Mouse (Mus musculus) megakaryocyte, embryonic 14.5 days (primary cell): Measurements from ENCODE around the gene Fbxl12.

Experiments used
- FLI1 ChIP-seq: IDR thresholded peaks from 2 replicates; pipeline ENCODE4 v1.6.1; 2012; ENCODE audit warnings: low read length, inconsistent platforms, mixed read lengths
- GATA1 ChIP-seq: IDR thresholded peaks from 3 replicates; pipeline ENCODE4 v1.6.1; 2012; ENCODE audit warnings: mixed read lengths, low read length, inconsistent platforms, borderline replicate concordance

DNA sequence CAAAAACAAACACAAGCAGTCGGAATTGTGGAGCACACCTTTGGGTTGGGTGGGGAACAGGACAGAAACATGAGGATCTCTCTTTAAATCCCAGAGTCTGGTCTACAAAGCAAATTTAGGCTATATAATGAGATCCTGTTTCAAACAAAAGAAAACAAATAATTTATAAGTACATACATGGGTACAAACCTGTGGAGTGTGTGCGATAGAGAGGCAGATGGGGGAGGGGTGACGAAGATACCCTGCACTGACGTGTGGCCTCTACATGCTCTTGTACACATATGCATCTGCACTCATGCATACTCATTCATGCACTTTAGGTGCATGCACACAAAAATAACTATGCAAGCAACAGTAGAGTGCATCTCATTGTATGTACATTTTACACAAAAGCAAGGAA lies 5.1 kb downstream of the Fbxl12 start:
- TF ChIP-seq GATA1 = no peak
- TF ChIP-seq FLI1 = no peak
